Mouse (Mus musculus): Measurements from ENCODE around the gene Zfp644. TPM values are rescaled to one million over a fixed set of nuclear protein-coding genes. Genes with fewer than 3 reads are reported as not detected.

The Zfp644 gene
- polyA plus RNA-seq, 1 experiment from 2014 or later = 106 TPM

- no peak for DNase-seq (ENCODE audit: low spot score)
- no peak for ATAC-seq
- Histone ChIP-seq H3K4me2 (ENCODE audit: low read length) (no peak overlapping the region), H3K27me3 (replicated peaks; ENCODE audit: control insufficient read depth, insufficient read depth, low read length) (no peaks in the 10 kb centered on the region), H3K9me3 (replicated peaks; ENCODE audit: control insufficient read depth, low read length) (no peaks in the 10 kb centered on the region), H3K4me1 (ENCODE audit: control insufficient read depth, insufficient read depth, low read length) (peaks cover 15% of the 10 kb centered on the region), H3K27ac (ENCODE audit: low read depth, low read length) (peak overlapping the region; percentile 15; the same call in 1 of the 2 replicates), H3K9ac (ENCODE audit: low read length) (no peak overlapping the region), H3K36me3 (ENCODE audit: control insufficient read depth, insufficient read depth, low read length) (no peaks in the 10 kb centered on the region), H3K4me3 (ENCODE audit: low read depth, low read length) (no peak overlapping the region)
- 52% methylated on average over 11 of the region's 11 CpGs for WGBS
Observed at GRCm38 (mm10) chr5:106709388-106710084, 12.4 kb upstream of the Zfp644 start.

GRCm38 (mm10) chr5:106706363-106706762 is 9.3 kb upstream of the Zfp644 start:
- Histone ChIP-seq H3K36me3 (ENCODE audit: control insufficient read depth, insufficient read depth, low read length) (no peaks in the 10 kb centered on the region), H3K9ac (ENCODE audit: low read length) (no peak overlapping the region), H3K9me3 (replicated peaks; ENCODE audit: control insufficient read depth, low read length) (0 out of 2 replicates have a peak, but pooled peaks cover 3% of the 10 kb centered on the region), H3K4me2 (ENCODE audit: low read length) (no peak overlapping the region), H3K4me1 (ENCODE audit: control insufficient read depth, insufficient read depth, low read length) (peaks cover 9% of the 10 kb centered on the region), H3K4me3 (ENCODE audit: low read depth, low read length) (no peak overlapping the region), H3K27me3 (replicated peaks; ENCODE audit: control insufficient read depth, insufficient read depth, low read length) (no peaks in the 10 kb centered on the region), H3K27ac (ENCODE audit: low read depth, low read length) (no peak overlapping the region)
- WGBS = 94% methylated on average over 3 of the region's 3 CpGs
- ATAC-seq = no peak
- DNase-seq (ENCODE audit: low spot score) = no peak

- DNase-seq (ENCODE audit: low spot score) = no peak
- no peak for ATAC-seq
- Histone ChIP-seq H3K9ac (ENCODE audit: low read length) (no peak overlapping the region), H3K4me2 (ENCODE audit: low read length) (no peak overlapping the region), H3K9me3 (replicated peaks; ENCODE audit: control insufficient read depth, low read length) (0 out of 2 replicates have a peak, but pooled peaks cover 3% of the 10 kb centered on the region), H3K27me3 (replicated peaks; ENCODE audit: control insufficient read depth, insufficient read depth, low read length) (no peaks in the 10 kb centered on the region), H3K4me1 (ENCODE audit: control insufficient read depth, insufficient read depth, low read length) (peaks cover 5% of the 10 kb centered on the region), H3K4me3 (ENCODE audit: low read depth, low read length) (no peak overlapping the region), H3K27ac (ENCODE audit: low read depth, low read length) (no peak overlapping the region), H3K36me3 (ENCODE audit: control insufficient read depth, insufficient read depth, low read length) (no peaks in the 10 kb centered on the region)
- 75% methylated on average over 5 of the region's 5 CpGs for WGBS
Observed at GRCm38 (mm10) chr5:106705162-106705561, 8.1 kb upstream of the Zfp644 start.

GRCm38 (mm10) chr5:106695681-106696395 is 1.2 kb downstream of the Zfp644 start:
- WGBS = under 1% methylated on average over 63 of the region's 63 CpGs
- no peaks in the 10 kb centered on the region for H3K9me3 ChIP-seq (replicated peaks; ENCODE audit: control insufficient read depth, low read length)
- H3K9ac ChIP-seq (ENCODE audit: low read length) = peak overlapping the region; percentile 97
- peak overlapping the region; percentile 76 for H3K4me2 ChIP-seq (ENCODE audit: low read length)
- H3K27me3 ChIP-seq (replicated peaks; ENCODE audit: control insufficient read depth, insufficient read depth, low read length) = no peaks in the 10 kb centered on the region
- H3K4me1 ChIP-seq (ENCODE audit: control insufficient read depth, insufficient read depth, low read length) = peaks cover 14% of the 10 kb centered on the region; the same call in 1 of the 2 replicates
- ATAC-seq = peak; percentile 89
- DNase-seq (ENCODE audit: low spot score) = peak; percentile 84
- H3K36me3 ChIP-seq (ENCODE audit: control insufficient read depth, insufficient read depth, low read length) = peaks cover 6% of the 10 kb centered on the region; the same call in 1 of the 2 replicates
- peak overlapping the region; percentile 83 for H3K4me3 ChIP-seq (ENCODE audit: low read depth, low read length)
- peak overlapping the region; percentile 99 for H3K27ac ChIP-seq (ENCODE audit: low read depth, low read length)

GRCm38 (mm10) chr5:106695141-106695540 is 1.9 kb downstream of the Zfp644 start:
- peak overlapping the region; percentile 83 for H3K4me3 ChIP-seq (ENCODE audit: low read depth, low read length)
- peaks cover 14% of the 10 kb centered on the region; the same call in 1 of the 2 replicates for H3K4me1 ChIP-seq (ENCODE audit: control insufficient read depth, insufficient read depth, low read length)
- H3K27me3 ChIP-seq (replicated peaks; ENCODE audit: control insufficient read depth, insufficient read depth, low read length) = no peaks in the 10 kb centered on the region
- H3K9me3 ChIP-seq (replicated peaks; ENCODE audit: control insufficient read depth, low read length) = no peaks in the 10 kb centered on the region
- peak overlapping the region; percentile 97 for H3K9ac ChIP-seq (ENCODE audit: low read length)
- H3K27ac ChIP-seq (ENCODE audit: low read depth, low read length) = peak overlapping the region; percentile 99; the same call in 1 of the 2 replicates
- H3K36me3 ChIP-seq (ENCODE audit: control insufficient read depth, insufficient read depth, low read length) = peaks cover 8% of the 10 kb centered on the region; the same call in 1 of the 2 replicates
- ATAC-seq (no peak), DNase-seq (ENCODE audit: low spot score) (no peak)
- WGBS = 37% methylated on average over 9 of the region's 9 CpGs
- H3K4me2 ChIP-seq (ENCODE audit: low read length) = peak overlapping the region; percentile 76

- H3K4me3 ChIP-seq (ENCODE audit: low read depth, low read length) = peak overlapping the region; percentile 83
- H3K36me3 ChIP-seq (ENCODE audit: control insufficient read depth, insufficient read depth, low read length) = peaks cover 8% of the 10 kb centered on the region; the same call in 1 of the 2 replicates
- no peak overlapping the region for H3K27ac ChIP-seq (ENCODE audit: low read depth, low read length)
- H3K9ac ChIP-seq (ENCODE audit: low read length) = no peak overlapping the region
- peak overlapping the region; percentile 76 for H3K4me2 ChIP-seq (ENCODE audit: low read length)
- ATAC-seq (no peak), DNase-seq (ENCODE audit: low spot score) (no peak)
- WGBS = 100% methylated on average over 1 of the region's 1 CpGs
- H3K4me1 ChIP-seq (ENCODE audit: control insufficient read depth, insufficient read depth, low read length) = peaks cover 14% of the 10 kb centered on the region; the same call in 1 of the 2 replicates
- H3K9me3 ChIP-seq (replicated peaks; ENCODE audit: control insufficient read depth, low read length) = no peaks in the 10 kb centered on the region
- no peaks in the 10 kb centered on the region for H3K27me3 ChIP-seq (replicated peaks; ENCODE audit: control insufficient read depth, insufficient read depth, low read length)
Observed at GRCm38 (mm10) chr5:106694683-106695082, 2.4 kb downstream of the Zfp644 start.

- no peak overlapping the region for H3K27ac ChIP-seq (ENCODE audit: low read depth, low read length)
- WGBS = 89% methylated on average over 4 of the region's 4 CpGs
- H3K9me3 ChIP-seq (replicated peaks; ENCODE audit: control insufficient read depth, low read length) = no peaks in the 10 kb centered on the region
- H3K9ac ChIP-seq (ENCODE audit: low read length) = no peak overlapping the region
- no peaks in the 10 kb centered on the region for H3K27me3 ChIP-seq (replicated peaks; ENCODE audit: control insufficient read depth, insufficient read depth, low read length)
- DNase-seq (ENCODE audit: low spot score) (peak; percentile 38), ATAC-seq (no peak)
- peaks cover 8% of the 10 kb centered on the region; the same call in 1 of the 2 replicates for H3K36me3 ChIP-seq (ENCODE audit: control insufficient read depth, insufficient read depth, low read length)
- H3K4me1 ChIP-seq (ENCODE audit: control insufficient read depth, insufficient read depth, low read length) = peaks cover 14% of the 10 kb centered on the region; the same call in 1 of the 2 replicates
- H3K4me3 ChIP-seq (ENCODE audit: low read depth, low read length) = no peak overlapping the region
- H3K4me2 ChIP-seq (ENCODE audit: low read length) = no peak overlapping the region
Observed at GRCm38 (mm10) chr5:106693034-106693433, 4.1 kb downstream of the Zfp644 start.

- WGBS = 94% methylated on average over 6 of the region's 6 CpGs
- DNase-seq (ENCODE audit: low spot score) (no peak), ATAC-seq (no peak)
- no peaks in the 10 kb centered on the region for H3K9me3 ChIP-seq (replicated peaks; ENCODE audit: control insufficient read depth, low read length)
- no peaks in the 10 kb centered on the region; the same call in 1 of the 2 replicates for H3K36me3 ChIP-seq (ENCODE audit: control insufficient read depth, insufficient read depth, low read length)
- no peaks in the 10 kb centered on the region for H3K27me3 ChIP-seq (replicated peaks; ENCODE audit: control insufficient read depth, insufficient read depth, low read length)
- no peak overlapping the region for H3K9ac ChIP-seq (ENCODE audit: low read length)
- no peaks in the 10 kb centered on the region for H3K4me1 ChIP-seq (ENCODE audit: control insufficient read depth, insufficient read depth, low read length)
- H3K4me2 ChIP-seq (ENCODE audit: low read length) = no peak overlapping the region
- no peak overlapping the region for H3K27ac ChIP-seq (ENCODE audit: low read depth, low read length)
- no peak overlapping the region for H3K4me3 ChIP-seq (ENCODE audit: low read depth, low read length)
Observed at GRCm38 (mm10) chr5:106680636-106681458, 16.2 kb downstream of the Zfp644 start.

Data from forebrain, embryonic 14.5 days (tissue).